Mouse (Mus musculus): ENCODE results near the gene Synj1. TPM values are rescaled to one million over a fixed set of nuclear protein-coding genes. Genes with fewer than 3 reads are reported as not detected.

Synj1 gene
- polyA plus RNA-seq, 1 experiment, result 9.6 TPM

DNA sequence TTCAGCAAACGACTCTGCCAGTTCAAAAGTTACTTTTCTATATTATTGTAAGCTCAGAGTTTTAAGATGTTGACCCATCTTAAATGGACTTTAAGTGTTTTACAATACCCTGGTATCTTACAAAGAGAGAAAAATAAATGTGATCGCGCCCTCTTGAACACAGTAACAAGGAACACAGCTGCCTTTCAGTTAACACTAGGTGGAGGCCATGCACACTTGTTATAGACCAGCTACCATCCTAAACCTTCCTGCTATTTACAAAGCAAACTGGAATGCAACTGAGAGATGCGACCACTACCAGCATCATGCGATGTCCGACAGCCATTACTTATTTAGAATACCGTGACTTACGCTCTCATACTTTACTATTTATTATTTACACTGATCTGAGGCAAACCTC is 21.9 kb downstream of the Synj1 start:
- Histone ChIP-seq H3K4me1 (ENCODE audit: control insufficient read depth, insufficient read depth, insufficient read length, low read length) (no peaks in the 10 kb centered on the region), H3K27ac (replicated peaks; ENCODE audit: low read depth, low read length) (no peak overlapping the region), H3K4me3 (ENCODE audit: insufficient read depth, low read depth, low read length) (no peak overlapping the region)

DNA sequence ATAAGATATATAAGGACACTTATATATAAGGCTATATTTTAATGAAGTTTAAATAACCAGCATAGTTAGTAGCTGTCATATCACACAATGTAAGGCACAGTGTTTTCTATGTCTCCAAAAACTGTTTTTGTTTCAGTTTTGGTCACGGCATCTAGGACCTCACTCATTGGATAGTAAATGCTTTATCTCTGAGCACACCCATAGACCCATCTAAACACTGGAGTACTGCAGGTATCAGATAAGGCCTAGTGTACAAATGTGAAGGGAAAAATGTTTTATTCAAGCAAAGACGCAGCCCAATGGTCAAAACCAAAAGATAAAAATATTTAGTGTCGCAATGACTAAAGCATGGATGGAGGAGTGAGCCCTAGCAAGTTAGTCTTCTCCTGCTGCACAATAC is 22.4 kb downstream of the Synj1 start:
- no peak overlapping the region for H3K4me3 ChIP-seq (ENCODE audit: insufficient read depth, low read depth, low read length)
- no peaks in the 10 kb centered on the region for H3K4me1 ChIP-seq (ENCODE audit: control insufficient read depth, insufficient read depth, insufficient read length, low read length)
- H3K27ac ChIP-seq (replicated peaks; ENCODE audit: low read depth, low read length), result no peak overlapping the region

DNA sequence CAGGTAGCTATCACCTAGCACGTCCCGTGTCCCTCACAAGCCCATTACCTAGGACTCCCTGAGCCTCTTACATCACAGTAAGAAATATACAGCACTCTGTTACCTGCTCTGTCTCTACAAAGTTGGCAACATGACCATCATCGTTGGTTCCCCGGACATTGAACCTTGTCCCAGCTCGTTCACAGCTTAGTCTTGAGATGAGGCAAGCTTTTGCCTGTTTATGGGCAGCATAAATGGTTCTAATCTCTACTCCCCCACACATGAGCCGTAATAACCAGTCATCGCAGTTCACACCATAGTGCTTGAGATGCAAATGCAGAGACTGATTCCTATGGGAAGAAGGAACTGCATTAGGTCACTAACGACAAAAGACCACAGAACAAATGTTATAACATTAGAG is 23.1 kb downstream of the Synj1 start:
- Histone ChIP-seq H3K4me3 (ENCODE audit: insufficient read depth, low read depth, low read length) (no peak overlapping the region), H3K27ac (replicated peaks; ENCODE audit: low read depth, low read length) (no peak overlapping the region), H3K4me1 (ENCODE audit: control insufficient read depth, insufficient read depth, insufficient read length, low read length) (no peaks in the 10 kb centered on the region)

DNA sequence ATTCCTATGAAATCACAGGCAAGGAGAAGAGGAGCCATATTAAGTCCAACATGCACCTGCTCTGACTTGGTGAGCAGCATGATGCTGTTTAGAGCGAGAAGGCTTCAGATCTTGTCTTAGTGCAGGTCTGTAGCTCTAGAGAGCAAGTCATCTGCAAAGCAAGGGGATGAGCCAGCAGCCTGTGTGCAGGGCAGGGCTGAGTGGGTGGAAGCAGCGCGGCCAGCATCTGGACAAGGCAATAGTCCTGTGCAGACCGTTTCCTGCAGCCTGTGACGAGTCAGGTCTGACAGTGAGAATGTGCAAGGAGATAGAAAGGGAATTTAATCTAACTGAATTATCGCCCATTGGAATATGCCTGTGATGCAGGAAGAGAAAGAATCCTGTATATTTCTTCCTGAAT is 40.1 kb downstream of the Synj1 start:
- H3K4me1 ChIP-seq (ENCODE audit: control insufficient read depth, insufficient read depth, insufficient read length, low read length), result no peaks in the 10 kb centered on the region
- H3K27ac ChIP-seq (replicated peaks; ENCODE audit: low read depth, low read length), result no peak overlapping the region
- H3K4me3 ChIP-seq (ENCODE audit: insufficient read depth, low read depth, low read length), result no peak overlapping the region

DNA sequence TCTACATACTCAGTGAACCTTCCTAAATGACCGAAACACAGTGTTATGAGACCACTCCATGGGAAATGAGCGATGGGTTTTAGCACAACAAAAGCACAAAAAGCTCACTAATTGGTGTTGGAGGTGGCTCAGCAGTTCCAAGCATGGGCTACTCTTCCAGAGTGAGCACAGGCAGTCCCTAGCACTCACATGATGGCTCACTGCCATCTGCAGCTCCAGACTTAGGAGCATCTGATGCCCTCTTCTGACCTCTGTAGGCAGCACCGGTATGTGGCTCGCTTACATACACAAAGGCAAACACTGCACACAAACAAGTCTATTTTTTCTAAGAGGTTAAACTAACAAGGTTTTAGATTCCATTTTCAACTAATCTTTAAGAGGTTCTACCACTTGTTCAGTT is 44.9 kb downstream of the Synj1 start:
- no peak overlapping the region for H3K4me3 ChIP-seq (ENCODE audit: insufficient read depth, low read depth, low read length)
- H3K27ac ChIP-seq (replicated peaks; ENCODE audit: low read depth, low read length), result no peak overlapping the region
- no peaks in the 10 kb centered on the region for H3K4me1 ChIP-seq (ENCODE audit: control insufficient read depth, insufficient read depth, insufficient read length, low read length)

DNA sequence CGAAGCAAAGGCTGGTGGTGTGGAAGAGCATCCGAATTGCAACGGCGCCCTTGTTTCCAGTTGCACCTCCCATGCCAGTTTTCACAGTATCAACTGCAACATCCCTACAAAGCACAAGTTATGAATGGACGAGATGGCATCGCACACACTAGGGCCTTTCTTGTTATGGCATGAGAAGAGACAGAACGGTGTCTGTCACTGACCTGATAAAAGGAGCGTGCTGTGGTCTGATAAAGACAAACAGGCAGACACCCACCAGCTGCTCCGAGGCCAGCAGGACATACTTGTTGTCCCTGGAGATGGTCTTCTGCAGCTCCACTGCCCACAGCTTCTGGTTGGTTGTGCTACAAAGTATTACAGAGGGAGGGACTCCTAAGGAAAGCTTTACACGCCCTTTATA is 46.8 kb downstream of the Synj1 start:
- no peaks in the 10 kb centered on the region for H3K4me1 ChIP-seq (ENCODE audit: control insufficient read depth, insufficient read depth, insufficient read length, low read length)
- no peak overlapping the region for H3K27ac ChIP-seq (replicated peaks; ENCODE audit: low read depth, low read length)
- H3K4me3 ChIP-seq (ENCODE audit: insufficient read depth, low read depth, low read length), result no peak overlapping the region

DNA sequence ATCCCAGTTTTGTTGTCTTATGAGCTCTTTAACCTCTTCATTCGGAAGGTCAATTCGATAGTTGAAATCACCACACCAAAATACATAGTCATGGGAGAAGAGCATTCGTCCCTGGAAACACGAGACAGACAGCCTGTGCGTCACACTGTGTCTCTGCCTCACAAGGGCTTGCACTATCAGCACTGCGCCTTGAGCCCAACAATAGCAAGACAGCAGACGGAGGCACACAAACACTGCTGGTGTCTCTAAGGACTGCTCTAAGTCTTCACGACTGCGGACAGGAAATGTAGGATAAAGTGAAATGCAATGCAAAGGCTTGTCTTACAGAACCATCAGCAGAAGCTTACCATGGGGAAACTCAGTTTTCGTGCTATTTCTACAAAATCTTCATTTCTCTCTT is 47.2 kb downstream of the Synj1 start:
- H3K4me1 ChIP-seq (ENCODE audit: control insufficient read depth, insufficient read depth, insufficient read length, low read length), result no peaks in the 10 kb centered on the region
- H3K27ac ChIP-seq (replicated peaks; ENCODE audit: low read depth, low read length), result no peak overlapping the region
- H3K4me3 ChIP-seq (ENCODE audit: insufficient read depth, low read depth, low read length), result no peak overlapping the region

DNA sequence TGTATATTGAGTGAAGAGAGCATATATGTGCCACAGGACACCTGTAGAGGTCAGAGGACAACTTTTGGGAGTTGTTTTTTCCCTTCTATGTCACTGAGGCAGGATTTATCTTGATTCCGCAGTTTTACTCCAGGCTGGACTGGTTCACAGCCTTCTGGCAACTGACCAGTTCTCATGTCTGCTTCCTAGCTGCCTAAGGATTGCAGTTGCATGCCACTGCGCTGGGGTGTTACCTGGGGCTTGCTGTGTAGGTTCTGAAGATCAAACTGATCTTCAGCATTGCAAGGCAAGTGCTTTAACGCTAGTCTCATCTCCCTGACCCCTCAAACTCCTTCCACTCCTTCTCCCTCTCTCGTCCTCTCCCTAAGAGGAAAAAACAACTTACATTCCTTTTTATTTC is 47.9 kb downstream of the Synj1 start:
- no peak overlapping the region for H3K4me3 ChIP-seq (ENCODE audit: insufficient read depth, low read depth, low read length)
- no peak overlapping the region for H3K27ac ChIP-seq (replicated peaks; ENCODE audit: low read depth, low read length)
- H3K4me1 ChIP-seq (ENCODE audit: control insufficient read depth, insufficient read depth, insufficient read length, low read length), result no peaks in the 10 kb centered on the region

DNA sequence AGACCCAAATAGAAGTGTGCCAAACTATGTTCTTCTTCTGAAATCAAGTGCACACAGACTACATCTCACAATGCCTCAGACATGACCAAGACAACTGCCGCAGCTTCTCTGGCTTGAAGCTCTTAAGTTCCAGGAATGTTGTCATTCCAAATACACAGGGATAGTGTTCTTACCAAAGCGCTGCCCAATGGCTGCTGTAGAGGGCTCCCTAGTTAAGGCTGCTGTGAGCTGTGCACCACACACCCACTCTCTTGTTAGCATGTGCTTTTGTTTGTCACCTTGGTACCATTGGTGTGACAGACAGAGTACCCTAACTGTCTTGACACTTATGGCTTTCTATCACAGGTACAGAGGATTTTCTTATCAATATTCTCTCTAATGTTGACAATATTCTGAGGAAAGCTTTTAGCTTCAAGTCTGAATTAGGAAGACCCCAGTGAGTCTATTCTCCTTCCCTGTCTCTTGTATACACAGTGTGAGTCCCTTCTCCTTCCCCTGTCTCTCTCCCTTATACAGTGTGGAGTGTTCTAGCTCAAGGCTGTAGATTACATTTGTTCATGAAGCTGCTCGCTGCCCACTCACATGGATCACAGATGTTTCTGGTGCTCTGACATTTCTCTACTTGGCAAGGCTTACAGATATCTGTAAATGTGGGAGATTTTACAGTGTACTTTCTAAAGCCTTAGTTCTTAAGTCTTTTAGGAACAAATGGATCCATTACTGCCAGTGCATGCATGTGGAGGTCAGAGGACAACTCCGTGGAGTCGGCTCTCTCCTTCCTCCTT is 52.6 kb downstream of the Synj1 start:
- H3K27ac ChIP-seq (replicated peaks; ENCODE audit: low read depth, low read length), result no peak overlapping the region
- no peaks in the 10 kb centered on the region for H3K4me1 ChIP-seq (ENCODE audit: control insufficient read depth, insufficient read depth, insufficient read length, low read length)
- no peak overlapping the region for H3K4me3 ChIP-seq (ENCODE audit: insufficient read depth, low read depth, low read length)

DNA sequence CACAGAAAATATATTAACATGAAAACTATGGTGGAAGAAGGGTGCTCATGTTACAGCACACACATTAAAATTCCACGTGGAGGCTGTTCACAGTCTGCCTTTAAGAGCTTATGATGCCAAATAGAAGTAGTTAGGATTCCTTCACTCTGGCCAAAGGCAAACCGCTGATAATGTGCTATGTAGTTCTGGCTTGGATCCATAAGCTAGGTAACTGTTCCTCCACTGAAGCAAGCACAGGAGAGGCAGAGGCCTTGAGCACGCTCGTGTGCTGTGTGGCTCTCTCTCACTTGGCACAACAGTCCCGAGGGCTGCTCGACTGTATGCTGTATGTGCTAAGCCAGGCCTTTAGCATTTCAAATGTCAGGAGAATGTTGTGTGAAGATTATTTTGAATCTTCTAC is 55.6 kb downstream of the Synj1 start:
- H3K4me3 ChIP-seq (ENCODE audit: insufficient read depth, low read depth, low read length), result no peak overlapping the region
- H3K27ac ChIP-seq (replicated peaks; ENCODE audit: low read depth, low read length), result no peak overlapping the region
- no peaks in the 10 kb centered on the region for H3K4me1 ChIP-seq (ENCODE audit: control insufficient read depth, insufficient read depth, insufficient read length, low read length)

DNA sequence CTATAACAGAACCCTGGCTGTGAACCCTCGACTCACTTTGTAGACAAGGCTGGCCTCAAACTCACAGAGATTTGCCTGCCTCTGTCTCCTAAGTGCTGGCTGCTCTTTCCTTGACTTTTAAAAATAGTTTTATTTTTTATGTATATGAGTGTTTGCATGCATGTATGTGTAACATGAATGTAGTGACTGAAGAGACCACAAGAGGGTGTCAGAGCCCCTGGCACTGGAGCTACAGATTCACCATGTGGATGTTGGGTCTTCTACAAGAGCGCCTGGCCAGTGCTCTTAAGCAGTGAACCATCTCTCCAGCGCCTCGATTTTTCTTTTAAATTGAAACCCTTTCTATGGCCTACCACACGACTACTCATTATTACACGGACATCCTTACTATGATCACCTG is 57.3 kb downstream of the Synj1 start:
- H3K4me3 ChIP-seq (ENCODE audit: insufficient read depth, low read depth, low read length), result no peak overlapping the region
- H3K27ac ChIP-seq (replicated peaks; ENCODE audit: low read depth, low read length), result no peak overlapping the region

DNA sequence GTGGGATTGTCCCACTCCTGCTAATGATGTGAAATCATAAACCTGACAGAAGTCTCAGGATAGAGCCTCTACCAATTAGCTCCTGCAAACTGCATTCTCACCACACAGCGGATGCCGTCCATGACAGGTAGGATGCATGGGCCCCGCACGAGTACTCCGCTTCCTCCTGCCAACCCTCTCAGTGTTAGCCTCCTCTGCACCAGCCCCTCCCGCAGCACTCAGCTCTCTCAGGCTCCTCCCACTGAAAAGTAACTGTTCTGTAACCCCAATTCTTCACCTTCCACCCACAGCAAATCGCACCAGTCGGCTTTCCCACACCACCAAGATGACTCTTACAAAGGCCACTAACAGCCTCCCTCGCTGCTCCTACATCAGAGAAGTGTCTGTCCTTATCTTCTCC is 58.0 kb downstream of the Synj1 start:
- no peak overlapping the region for H3K27ac ChIP-seq (replicated peaks; ENCODE audit: low read depth, low read length)
- no peak overlapping the region for H3K4me3 ChIP-seq (ENCODE audit: insufficient read depth, low read depth, low read length)
- no peaks in the 10 kb centered on the region for H3K4me1 ChIP-seq (ENCODE audit: control insufficient read depth, insufficient read depth, insufficient read length, low read length)

More for the DNA sequence above, 57.3 kb downstream of the Synj1 start:
- no peaks in the 10 kb centered on the region for H3K4me1 ChIP-seq (ENCODE audit: control insufficient read depth, insufficient read depth, insufficient read length, low read length)

DNA sequence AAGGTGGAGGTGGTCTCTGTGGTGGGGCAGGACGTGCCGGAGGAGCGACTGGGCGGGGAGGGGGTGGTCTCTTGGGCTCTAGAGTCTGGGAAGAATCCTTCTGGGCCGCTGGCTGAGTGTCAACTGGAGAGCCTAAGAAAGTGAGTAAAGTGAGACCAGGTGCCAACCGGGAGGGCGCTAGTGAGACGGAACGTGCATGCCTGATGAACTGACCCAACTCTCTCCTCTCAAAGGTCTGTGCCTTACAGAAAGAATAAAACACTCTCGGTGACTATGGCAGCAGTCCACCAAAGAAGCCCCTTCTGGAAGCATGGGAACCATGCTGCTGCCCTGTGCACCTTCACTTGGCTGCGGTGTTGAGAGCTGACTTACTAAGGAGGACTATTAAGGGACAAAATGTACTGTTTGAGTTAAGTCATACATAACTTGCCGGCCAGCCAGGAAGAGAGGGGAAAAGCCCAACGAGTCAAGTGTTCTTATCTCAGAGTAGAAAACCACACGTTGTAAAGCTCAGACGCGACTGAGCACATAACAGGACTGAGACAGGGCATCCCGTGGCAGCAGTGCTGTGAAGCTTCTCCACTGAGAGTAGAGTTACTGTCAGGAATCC is 60.6 kb downstream of the Synj1 start:
- Histone ChIP-seq H3K27ac (replicated peaks; ENCODE audit: low read depth, low read length) (no peak overlapping the region), H3K4me3 (ENCODE audit: insufficient read depth, low read depth, low read length) (no peak overlapping the region), H3K4me1 (ENCODE audit: control insufficient read depth, insufficient read depth, insufficient read length, low read length) (no peaks in the 10 kb centered on the region)

DNA sequence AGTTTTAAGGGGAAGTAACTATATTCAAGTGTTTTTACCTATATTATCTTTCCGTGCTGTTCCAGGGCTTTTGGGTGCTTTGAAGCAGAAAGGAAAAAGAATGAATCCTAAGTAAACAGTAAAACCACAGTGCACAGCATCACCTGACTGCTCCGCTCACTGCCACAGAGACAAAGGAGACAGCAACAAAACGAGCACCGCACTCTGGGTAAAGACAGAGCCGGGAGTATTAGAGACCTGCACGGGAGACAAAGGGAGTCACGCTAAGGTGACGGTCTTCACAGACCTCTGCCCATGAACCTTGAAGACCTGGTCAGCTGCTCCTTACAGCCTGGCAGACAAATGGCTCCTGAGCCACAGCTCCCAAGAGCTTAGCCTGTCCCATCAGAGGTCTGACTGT is 64.1 kb downstream of the Synj1 start:
- Histone ChIP-seq H3K4me1 (ENCODE audit: control insufficient read depth, insufficient read depth, insufficient read length, low read length) (no peaks in the 10 kb centered on the region), H3K27ac (replicated peaks; ENCODE audit: low read depth, low read length) (no peak overlapping the region), H3K4me3 (ENCODE audit: insufficient read depth, low read depth, low read length) (no peak overlapping the region)

DNA sequence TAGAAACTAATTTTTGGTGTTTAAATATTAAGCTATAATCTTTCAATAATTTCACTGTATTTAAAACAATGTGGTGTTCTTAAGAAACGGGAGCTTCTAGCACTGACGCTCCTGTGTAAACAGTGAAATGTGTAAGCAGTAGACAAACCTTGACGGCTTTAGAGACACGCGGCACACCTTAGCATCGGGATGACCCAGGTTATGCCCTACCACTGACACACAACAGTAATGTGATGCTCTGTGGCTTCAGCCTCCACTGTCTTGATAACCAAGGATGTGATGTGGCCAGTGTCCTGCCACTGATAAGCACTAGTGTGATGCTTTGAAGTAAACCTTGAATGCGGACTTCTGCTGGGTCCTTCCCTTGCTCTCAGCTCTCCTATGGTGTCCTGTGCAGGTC is 69.9 kb downstream of the Synj1 start:
- Histone ChIP-seq H3K4me3 (ENCODE audit: insufficient read depth, low read depth, low read length) (no peak overlapping the region), H3K27ac (replicated peaks; ENCODE audit: low read depth, low read length) (no peak overlapping the region), H3K4me1 (ENCODE audit: control insufficient read depth, insufficient read depth, insufficient read length, low read length) (no peaks in the 10 kb centered on the region)

DNA sequence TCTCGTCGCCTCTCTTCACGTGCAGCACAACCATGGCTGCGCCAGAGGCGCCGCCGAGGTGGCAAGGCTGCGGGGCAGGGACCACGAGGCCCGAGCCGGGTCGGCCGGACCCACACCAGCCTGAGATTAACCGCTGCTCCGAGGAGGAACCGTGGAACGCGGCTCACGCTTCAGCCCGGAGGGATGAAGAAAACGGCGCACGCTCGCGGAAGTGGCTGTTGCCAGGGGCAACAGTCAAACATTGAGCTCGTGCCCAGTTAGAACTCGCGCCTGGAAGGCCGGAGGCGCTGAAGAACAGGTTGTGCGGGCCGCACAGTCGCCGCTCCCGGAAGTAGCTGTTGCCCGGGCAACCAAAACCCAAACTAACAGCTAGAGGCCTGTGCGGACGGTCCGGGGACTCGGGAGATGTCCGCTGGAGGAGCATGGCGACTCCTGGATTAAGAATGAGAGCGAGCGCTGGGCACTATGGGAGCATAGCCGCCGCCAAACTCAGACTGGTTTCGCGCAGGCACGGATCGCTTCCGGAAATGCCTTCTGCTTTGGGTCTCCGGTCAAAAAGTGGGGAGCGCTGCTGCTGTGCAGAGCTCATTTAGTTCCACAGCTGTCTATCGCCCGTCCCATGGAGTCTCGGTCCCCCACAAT is 76.3 kb downstream of the Synj1 start, which contains the start of gene Cfap298:
Gene Cfap298 (minus strand): TSS at position 428 of the 642 bp plus-strand sequence.
- peak within 1 kb of the TSS; percentile 44 for H3K27ac ChIP-seq (replicated peaks; ENCODE audit: low read depth, low read length)
- peak within 1 kb of the TSS; percentile 80 for H3K4me3 ChIP-seq (ENCODE audit: insufficient read depth, low read depth, low read length)
- no peaks in the 10 kb centered on the region for H3K4me1 ChIP-seq (ENCODE audit: control insufficient read depth, insufficient read depth, insufficient read length, low read length)
